Mouse (Mus musculus) ovary, postnatal 14 days (tissue): ENCODE measurements around the gene Piwil4.

Experiments used
- DNase-seq: peaks from one replicate; pipeline ENCODE4 v3.0.0; 2022; ENCODE audit warnings: low spot score

Piwil4 gene

DNA sequence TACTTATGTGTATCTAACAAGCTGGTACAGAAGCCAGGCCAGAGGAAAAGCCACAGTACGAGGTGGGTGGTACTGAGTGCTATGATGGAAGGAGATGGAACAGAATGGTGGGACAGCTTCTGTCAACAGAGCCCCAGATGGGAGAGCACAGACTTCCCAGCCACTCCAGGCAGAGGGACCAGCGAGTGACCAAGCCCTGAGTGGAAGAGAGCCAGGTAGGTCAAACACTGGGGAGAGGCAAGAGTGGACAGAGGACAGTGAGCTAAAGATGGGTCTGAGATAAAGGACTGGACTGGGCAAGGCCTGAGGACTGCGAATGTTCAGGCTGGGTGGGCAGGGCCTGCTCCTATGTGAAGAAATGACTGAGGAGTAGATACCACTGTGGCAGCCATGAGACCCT is 72.2 kb downstream of the Piwil4 start:
- DNase-seq: no peak

DNA sequence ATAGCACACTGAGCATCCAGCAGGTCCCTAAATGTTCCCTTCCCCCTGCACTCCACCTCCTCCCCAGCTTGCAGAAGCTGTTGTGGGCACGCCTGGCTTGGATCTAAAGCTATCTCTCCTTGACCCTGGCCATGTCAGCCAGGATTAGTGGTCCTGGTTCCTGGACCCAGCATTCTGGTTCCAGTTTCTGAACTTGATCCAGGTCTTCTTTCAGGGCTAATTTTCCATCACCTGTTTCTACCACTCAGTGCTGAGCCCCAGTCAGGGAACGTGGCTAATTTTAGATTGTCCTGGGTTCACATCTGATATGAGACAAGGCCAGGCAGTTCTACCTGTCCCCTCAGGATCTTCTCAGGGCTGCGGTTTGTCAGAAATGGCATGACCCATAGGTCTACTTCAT is 74.5 kb downstream of the Piwil4 start:
- no peak for DNase-seq

DNA sequence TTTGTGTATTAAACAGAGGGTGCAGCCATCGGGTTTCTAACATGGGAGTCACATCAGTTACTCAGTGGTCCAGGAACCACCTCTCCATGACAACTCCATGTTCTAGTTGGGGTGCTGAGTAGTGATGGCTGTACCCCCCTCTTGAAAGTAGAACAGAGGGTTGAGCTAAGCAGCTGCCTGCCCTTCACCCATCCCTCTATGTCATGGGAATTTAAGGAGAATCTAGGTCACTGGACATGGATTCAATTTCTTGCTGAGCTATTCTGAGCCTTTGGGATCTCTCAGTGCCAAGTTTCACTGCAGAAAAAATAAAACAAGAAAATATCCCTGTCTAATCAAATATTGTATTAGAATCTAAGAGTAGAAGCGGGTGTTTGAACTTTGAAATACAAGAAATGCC is 76.9 kb downstream of the Piwil4 start:
- DNase-seq: no peak

DNA sequence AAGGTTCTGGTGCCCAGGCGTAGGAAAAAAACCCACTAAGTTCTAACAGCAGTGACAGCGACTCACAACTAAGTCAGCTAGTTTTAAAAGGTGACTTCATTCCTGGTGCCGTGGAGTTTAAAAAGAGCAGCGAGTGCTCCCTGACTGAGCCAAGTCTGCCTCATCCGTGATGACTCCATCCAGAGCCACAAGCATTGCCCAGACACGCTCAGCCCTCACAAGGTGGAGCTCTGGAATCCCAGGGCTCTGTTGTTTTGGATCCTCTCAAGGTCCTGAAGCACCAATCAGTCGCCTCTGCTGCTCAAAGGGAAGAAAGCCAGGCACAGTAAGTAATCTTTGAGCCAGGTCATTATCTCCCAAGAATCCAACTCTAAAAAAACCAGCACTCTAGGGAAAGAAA is 77.7 kb downstream of the Piwil4 start:
- DNase-seq: no peak

DNA sequence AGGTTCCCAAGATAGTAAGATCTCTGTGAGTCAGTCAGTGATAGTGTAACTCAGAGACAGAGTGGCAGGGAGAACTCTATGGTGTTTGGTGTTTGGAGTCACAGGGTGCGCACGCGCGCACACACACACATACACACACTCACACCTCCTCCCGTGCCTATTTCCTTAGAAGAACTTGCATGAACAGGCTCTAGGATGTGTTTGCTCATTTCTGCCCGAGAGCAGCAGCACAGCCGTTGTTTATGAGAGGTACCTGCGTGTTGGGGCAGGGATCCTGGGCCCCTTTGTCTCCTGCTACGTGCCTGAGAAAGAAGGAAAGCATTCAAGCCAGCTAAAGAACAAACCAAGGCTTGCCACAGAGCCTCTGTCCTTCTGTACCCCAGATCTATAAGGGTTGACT is 78.4 kb downstream of the Piwil4 start:
- DNase-seq: no peak

DNA sequence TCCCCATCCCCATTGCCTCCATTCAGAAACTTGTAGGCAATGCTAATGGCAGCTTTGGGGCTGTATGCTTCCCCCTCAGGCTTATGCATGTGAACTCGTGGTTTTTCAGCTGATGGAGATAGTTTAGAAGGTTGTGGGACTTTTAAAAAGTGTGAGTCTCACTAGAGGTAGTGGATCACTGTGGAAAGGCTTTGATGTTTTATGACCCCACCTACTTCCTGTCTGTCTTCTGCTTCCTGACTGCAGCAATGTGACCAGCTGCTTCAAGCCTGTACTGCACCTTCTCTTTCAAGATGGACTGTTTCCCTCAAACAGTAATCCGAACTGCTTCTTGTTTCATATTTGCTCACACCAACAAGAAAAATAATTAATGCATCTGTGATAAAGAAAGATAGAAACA is 82.6 kb downstream of the Piwil4 start:
- DNase-seq: no peak

DNA sequence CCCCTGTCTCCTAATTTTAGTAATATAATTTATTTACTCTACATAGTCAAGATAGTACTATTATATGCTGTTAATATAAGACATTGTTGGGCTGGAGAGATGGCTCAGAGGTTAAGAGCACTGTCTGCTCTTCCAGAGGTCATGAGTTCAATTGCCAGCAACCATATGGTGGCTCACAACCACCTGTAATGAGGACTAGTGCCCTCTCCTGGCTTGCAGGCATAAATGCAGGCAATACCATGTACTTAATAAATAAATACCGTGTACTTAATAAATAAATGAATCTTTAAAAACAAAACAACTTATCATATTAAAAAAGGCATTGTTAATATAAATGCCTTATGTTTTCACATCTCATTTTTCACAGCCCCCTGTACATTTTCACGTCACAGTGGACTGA is 86.5 kb downstream of the Piwil4 start:
- no peak for DNase-seq

DNA sequence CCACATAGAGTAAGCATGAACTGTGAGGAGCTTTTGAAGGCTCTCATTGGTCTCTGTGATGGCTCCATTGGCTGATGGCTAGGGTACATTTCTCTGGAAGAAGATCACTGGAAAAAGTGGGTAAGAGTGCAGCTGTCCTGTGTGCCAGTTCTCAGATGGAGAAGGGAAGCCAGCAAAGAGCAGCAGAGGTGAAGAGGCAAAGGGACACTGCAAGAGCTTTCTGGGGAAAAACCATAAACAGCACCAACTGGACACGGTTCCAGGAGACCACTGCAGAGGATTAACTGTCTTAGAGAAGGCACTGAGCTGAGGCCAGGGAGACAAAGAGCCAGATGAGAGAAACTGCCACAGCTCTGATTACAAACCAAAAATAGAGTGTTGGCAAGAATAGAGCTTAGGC is 87.8 kb downstream of the Piwil4 start:
- no peak for DNase-seq

DNA sequence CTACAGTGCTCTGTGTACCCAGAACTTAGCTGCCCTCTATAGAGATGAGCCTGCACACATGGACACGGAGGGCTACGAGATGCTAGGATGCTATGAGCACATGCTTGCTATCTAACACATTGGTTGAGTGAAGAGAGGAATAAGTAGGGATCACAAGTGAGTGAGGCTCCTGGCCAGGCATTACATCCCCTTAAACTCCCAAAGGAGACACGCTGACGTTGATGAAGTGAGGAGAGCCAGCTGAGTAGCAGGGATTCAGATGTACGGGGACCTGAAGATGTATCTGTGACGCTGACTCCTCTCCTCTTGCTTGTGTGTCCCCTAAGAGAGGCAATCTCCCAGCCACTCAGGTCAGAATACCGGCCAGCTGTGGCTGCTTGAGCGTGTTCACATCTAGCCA is 92.7 kb downstream of the Piwil4 start:
- no peak for DNase-seq

DNA sequence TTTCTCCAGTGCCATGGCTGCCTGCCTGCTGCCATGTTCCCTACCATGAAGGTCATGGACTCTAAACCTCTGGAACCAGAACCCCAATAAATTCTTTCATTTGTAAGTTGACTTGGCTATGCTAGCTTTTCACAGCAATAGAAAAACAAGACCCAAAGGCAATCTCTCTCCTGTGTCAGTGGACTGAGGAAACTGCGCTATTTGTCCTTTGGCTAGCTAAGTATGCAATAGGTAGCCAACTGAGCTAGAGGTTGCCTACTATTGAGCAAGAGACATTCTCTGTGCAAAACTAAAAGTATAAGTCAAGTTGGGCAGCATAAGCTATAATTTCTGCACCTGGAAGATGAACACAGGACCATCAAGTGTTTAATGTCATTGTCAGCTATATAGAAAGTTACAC is 93.9 kb downstream of the Piwil4 start:
- no peak for DNase-seq
